Mouse (Mus musculus) limb, embryonic 12.5 days (tissue): ENCODE data around the gene Mybpc1. TPM values are rescaled to one million over a fixed set of nuclear protein-coding genes. Genes with fewer than 3 reads are reported as not detected.

Source experiments
- ATAC-seq: fragments of 200-750 bp; cut with Nextera tagmentation; 2 replicates; pipeline ENCODE4 v1.8.0; 2017; ENCODE audit warnings: low read depth, moderate TSS enrichment; ENCODE audit not compliant: insufficient number of reproducible peaks, insufficient read depth, low FRiP score, low TSS enrichment
- H3K27ac ChIP-seq: fragments of 300-500 bp; sonication (generic); 2 replicates; pipeline ENCODE4 v1.5.1; 2016; ENCODE audit warnings: mild to moderate bottlenecking, moderate library complexity
- H3K27me3 ChIP-seq: fragments of 300-500 bp; sonication (generic); 2 replicates; pipeline ENCODE4 v1.6.1; 2016; ENCODE audit warnings: mild to moderate bottlenecking, moderate library complexity
- H3K36me3 ChIP-seq: fragments of 300-500 bp; sonication (generic); 2 replicates; pipeline ENCODE4 v1.6.1; 2016; ENCODE audit warnings: mild to moderate bottlenecking, moderate library complexity
- H3K4me1 ChIP-seq: fragments of 300-500 bp; sonication (generic); replicated peaks from 2 replicates; pipeline ENCODE4 v1.6.1; 2016
- H3K4me2 ChIP-seq: fragments of 300-500 bp; sonication (generic); 2 replicates; pipeline ENCODE4 v1.6.1; 2016; ENCODE audit warnings: mild to moderate bottlenecking, moderate library complexity
- H3K4me3 ChIP-seq: fragments of 300-500 bp; sonication (generic); replicated peaks from 2 replicates; pipeline ENCODE4 v1.5.1; 2016; ENCODE audit warnings: mild to moderate bottlenecking
- H3K9ac ChIP-seq: fragments of 300-500 bp; sonication (generic); replicated peaks from 2 replicates; pipeline ENCODE4 v1.6.1; 2016; ENCODE audit warnings: mild to moderate bottlenecking, moderate library complexity
- H3K9me3 ChIP-seq: fragments of 300-500 bp; sonication (generic); 2 replicates; pipeline ENCODE4 v1.6.1; 2016; ENCODE audit warnings: mild to moderate bottlenecking, moderate library complexity
- WGBS: fragments of 180-500 bp; shearing (Covaris S2); methylation state at CpG from one replicate; pipeline ENCODE4 v1.1.7; 2016; 5-methylcytosine and 5-hydroxymethylcytosine counted together
- polyA plus RNA-seq: library from polyadenylated mRNA; unstranded; fragments of >200 nt; fragmentation: Nextera tagmentation; extraction: Ambion mirVana; gene quantifications from 2 replicates; pipeline ENCODE4 v1.2.1, GENCODE M21; 2016

Gene Mybpc1
- polyA plus RNA-seq, result 18.6 and 19.4 TPM in 2 replicates

GRCm38 (mm10) chr10:88604943-88605342 is at the start of gene Mybpc1:
TSS of gene Mybpc1 (minus strand) at chr10:88605152.
- Histone ChIP-seq H3K36me3 (no peaks in the 10 kb centered on the region), H3K9ac (no peak within 1 kb of the TSS; the same call in 1 of the 2 replicates), H3K4me2 (peak within 1 kb of the TSS; percentile 48), H3K4me1 (peaks cover 4% of the 10 kb centered on the region), H3K27me3 (no peaks in the 10 kb centered on the region), H3K27ac (no peak within 1 kb of the TSS), H3K4me3 (peak within 1 kb of the TSS; percentile 19), H3K9me3 (no peaks in the 10 kb centered on the region)
- no peak for ATAC-seq
- 12% methylated on average over 16 of the region's 16 CpGs for whole genome bisulfite sequencing

GRCm38 (mm10) chr10:88645448-88645847 is 40.5 kb upstream of the Mybpc1 start:
- no peak overlapping the region for H3K27ac ChIP-seq
- no peaks in the 10 kb centered on the region for H3K36me3 ChIP-seq

GRCm38 (mm10) chr10:88631330-88631953 is 26.5 kb upstream of the Mybpc1 start:
- no peak overlapping the region for H3K27ac ChIP-seq
- H3K9ac ChIP-seq, result no peak overlapping the region
- ATAC-seq, result no peak; the same call in 1 of the 2 replicates
- H3K4me1 ChIP-seq, result peaks cover 6% of the 10 kb centered on the region
- H3K4me3 ChIP-seq, result no peak overlapping the region
- no peaks in the 10 kb centered on the region for H3K9me3 ChIP-seq
- 68% methylated on average over 10 of the region's 10 CpGs for WGBS
- no peak overlapping the region for H3K4me2 ChIP-seq
- H3K27me3 ChIP-seq, result no peaks in the 10 kb centered on the region
- H3K36me3 ChIP-seq, result no peaks in the 10 kb centered on the region

More at GRCm38 (mm10) chr10:88645448-88645847, 40.5 kb upstream of the Mybpc1 start:
- peaks cover 5% of the 10 kb centered on the region; the same call in 1 of the 2 replicates for H3K4me1 ChIP-seq
- ATAC-seq, result no peak
- 41% methylated on average over 5 of the region's 5 CpGs for WGBS
- no peak overlapping the region for H3K4me2 ChIP-seq
- no peaks in the 10 kb centered on the region; the same call in 1 of the 2 replicates for H3K9me3 ChIP-seq
- H3K4me3 ChIP-seq, result no peak overlapping the region
- H3K9ac ChIP-seq, result no peak overlapping the region
- no peaks in the 10 kb centered on the region for H3K27me3 ChIP-seq

DNA sequence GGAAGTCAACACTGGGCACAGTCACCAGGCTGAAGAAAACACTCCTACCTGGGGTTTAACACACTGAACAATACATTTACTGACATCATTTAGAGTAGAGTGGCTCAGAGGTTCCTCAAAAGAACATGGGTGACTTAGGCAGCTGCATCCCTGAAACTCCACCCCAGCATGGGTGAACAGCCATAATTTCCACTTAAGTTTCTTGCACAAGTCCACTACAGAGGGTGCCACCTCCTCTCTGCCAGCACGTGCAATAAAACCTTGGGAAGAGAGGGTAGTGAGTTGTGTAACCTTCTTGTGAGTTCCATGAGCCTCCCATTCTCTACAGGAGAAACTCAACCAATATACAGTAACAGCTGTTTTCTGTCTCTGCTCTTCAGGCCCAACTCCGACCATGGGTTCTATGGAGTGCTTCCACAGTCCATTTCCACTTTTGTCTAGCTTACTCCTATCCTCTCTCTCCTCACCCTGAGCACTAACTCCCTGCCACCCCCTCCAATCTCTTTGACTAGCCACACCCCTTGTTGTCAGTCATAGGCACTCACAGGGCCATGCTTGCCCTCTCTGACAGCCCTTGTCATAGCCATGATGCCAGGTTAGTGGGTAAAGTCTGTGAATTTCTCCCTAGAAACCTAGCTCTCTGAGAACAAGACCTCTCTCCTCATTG is 25.8 kb upstream of the Mybpc1 start:
- Histone ChIP-seq H3K9me3 (no peaks in the 10 kb centered on the region), H3K9ac (no peak overlapping the region), H3K36me3 (no peaks in the 10 kb centered on the region), H3K4me2 (no peak overlapping the region), H3K27me3 (no peaks in the 10 kb centered on the region), H3K4me1 (peaks cover 6% of the 10 kb centered on the region), H3K4me3 (no peak overlapping the region), H3K27ac (no peak overlapping the region)
- no peak for ATAC-seq
- WGBS, result 91% methylated on average over 2 of the region's 2 CpGs

DNA sequence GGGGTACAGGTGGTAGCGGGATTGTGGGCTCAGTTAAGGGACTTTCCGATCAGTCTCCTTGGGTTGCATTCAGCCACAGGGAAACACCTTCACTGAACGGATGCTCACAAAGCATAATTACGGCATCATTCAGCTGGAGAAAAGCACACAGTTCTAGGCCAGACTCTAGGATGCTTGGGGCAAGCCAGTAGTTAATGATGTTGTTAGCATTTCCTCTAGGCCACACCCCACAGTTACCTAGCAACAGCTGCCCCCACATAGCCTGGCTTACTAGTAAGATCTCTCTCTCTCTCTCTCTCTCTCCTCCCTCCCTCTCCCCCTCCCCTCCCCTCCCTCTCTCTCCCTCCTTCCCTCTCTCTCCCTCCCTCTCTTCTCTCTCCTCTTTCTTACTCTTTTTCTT is 22.1 kb upstream of the Mybpc1 start:
- ATAC-seq, result peak; percentile 85
- H3K9me3 ChIP-seq, result no peaks in the 10 kb centered on the region
- no peak overlapping the region for H3K9ac ChIP-seq
- WGBS, result 37% methylated on average over 4 of the region's 4 CpGs
- no peak overlapping the region for H3K4me2 ChIP-seq
- H3K27me3 ChIP-seq, result no peaks in the 10 kb centered on the region
- H3K27ac ChIP-seq, result peak overlapping the region; percentile 56; the same call in 1 of the 2 replicates
- H3K4me3 ChIP-seq, result no peak overlapping the region
- no peaks in the 10 kb centered on the region for H3K36me3 ChIP-seq
- peaks cover 6% of the 10 kb centered on the region for H3K4me1 ChIP-seq

DNA sequence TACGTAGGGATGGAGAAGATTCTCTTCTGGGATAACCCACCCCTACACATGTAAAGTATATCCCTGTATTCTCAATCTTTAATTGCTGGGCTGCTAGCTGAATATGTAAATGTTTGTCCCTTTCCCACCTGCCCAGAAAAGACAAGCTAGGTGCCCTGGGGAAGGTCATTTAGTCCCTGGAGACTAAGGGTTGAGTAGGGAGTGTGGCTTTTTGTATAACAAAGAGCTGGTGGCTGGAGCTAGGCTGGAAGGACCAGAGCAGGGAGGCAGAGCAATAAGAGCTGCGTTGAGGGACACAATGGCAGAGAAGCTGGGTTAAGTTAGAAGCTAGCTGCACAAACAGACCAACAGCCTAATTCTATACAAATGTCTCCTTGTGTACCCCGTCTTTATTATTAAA is 21.2 kb upstream of the Mybpc1 start:
- Histone ChIP-seq H3K27ac (peak overlapping the region; percentile 46; the same call in 1 of the 2 replicates), H3K9ac (no peak overlapping the region), H3K4me2 (no peak overlapping the region), H3K4me1 (peaks cover 6% of the 10 kb centered on the region), H3K9me3 (no peaks in the 10 kb centered on the region), H3K4me3 (no peak overlapping the region), H3K27me3 (no peaks in the 10 kb centered on the region), H3K36me3 (no peaks in the 10 kb centered on the region)
- WGBS, result 61% methylated on average over 3 of the region's 3 CpGs
- no peak for ATAC-seq

DNA sequence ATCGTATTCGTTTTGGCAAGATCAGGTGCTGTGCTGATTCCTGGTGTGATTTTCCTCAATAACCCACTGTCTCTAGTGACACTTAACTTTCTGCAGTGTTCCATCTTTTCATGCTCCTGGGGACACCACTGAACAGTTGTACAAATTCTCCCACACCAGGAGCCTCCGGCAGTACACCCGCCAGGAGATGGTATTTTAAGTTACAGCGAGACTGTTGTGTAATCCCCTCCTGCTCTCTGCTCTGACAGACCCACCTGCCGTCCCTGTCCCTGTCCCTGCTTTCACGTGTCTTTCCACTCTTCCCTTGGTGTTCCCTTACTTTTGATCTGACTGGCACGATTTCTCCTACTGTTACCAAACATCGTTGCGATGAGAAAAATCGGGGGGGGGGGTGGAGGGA is 19.3 kb upstream of the Mybpc1 start:
- Histone ChIP-seq H3K4me3 (no peak overlapping the region), H3K9me3 (no peaks in the 10 kb centered on the region), H3K9ac (no peak overlapping the region), H3K36me3 (no peaks in the 10 kb centered on the region), H3K4me2 (no peak overlapping the region), H3K4me1 (peaks cover 6% of the 10 kb centered on the region), H3K27ac (no peak overlapping the region), H3K27me3 (no peaks in the 10 kb centered on the region)
- ATAC-seq, result no peak
- 85% methylated on average over 11 of the region's 11 CpGs for WGBS

DNA sequence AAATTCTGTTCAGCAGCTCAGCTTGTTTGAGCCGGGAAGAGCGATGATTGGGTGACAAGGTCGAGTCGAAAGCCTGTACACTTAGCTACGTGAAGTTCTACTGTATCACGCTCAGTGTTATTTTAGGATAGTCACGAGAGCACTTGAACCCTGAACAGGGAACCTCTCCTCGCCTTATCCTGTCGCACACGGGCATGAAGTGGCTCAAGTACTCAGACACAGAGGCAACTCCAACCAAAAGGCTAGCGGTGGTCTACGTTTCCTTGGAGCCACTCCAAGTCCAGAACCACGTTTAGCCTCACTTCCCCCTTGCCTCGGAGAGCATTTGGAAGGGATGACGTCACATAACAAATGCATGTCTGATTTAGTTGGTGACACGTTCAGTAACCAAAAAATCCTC is 17.7 kb upstream of the Mybpc1 start:
- H3K9ac ChIP-seq, result no peak overlapping the region
- peaks cover 5% of the 10 kb centered on the region for H3K4me1 ChIP-seq
- H3K4me3 ChIP-seq, result no peak overlapping the region
- H3K36me3 ChIP-seq, result no peaks in the 10 kb centered on the region
- no peaks in the 10 kb centered on the region for H3K9me3 ChIP-seq
- no peak overlapping the region for H3K4me2 ChIP-seq
- 85% methylated on average over 16 of the region's 16 CpGs for WGBS
- H3K27me3 ChIP-seq, result no peaks in the 10 kb centered on the region
- no peak overlapping the region for H3K27ac ChIP-seq
- no peak for ATAC-seq

DNA sequence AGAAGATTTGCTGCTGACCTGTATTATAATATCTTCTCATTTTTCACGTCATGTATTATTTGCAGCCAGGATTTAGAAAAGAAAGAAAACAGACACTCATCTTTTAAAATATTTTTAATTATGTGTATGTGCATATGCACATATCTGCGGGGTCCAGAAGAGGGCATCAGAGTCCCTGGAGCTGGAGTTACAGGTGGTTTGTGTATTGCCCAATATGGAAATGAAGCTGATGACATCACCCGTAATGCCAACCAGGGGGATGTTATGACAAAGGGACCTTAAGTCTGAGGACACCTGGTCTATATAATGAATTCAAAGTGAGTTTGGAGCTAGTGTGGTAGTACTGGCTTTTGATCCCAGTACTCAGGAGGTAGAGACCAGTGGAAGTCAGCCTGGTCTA is 15.9 kb upstream of the Mybpc1 start:
- no peak overlapping the region for H3K27ac ChIP-seq
- no peak overlapping the region for H3K4me3 ChIP-seq
- no peak overlapping the region for H3K9ac ChIP-seq
- H3K36me3 ChIP-seq, result no peaks in the 10 kb centered on the region
- H3K4me1 ChIP-seq, result no peaks in the 10 kb centered on the region
- H3K4me2 ChIP-seq, result no peak overlapping the region
- 92% methylated on average over 3 of the region's 3 CpGs for WGBS
- no peaks in the 10 kb centered on the region for H3K27me3 ChIP-seq
- ATAC-seq, result no peak
- H3K9me3 ChIP-seq, result no peaks in the 10 kb centered on the region

DNA sequence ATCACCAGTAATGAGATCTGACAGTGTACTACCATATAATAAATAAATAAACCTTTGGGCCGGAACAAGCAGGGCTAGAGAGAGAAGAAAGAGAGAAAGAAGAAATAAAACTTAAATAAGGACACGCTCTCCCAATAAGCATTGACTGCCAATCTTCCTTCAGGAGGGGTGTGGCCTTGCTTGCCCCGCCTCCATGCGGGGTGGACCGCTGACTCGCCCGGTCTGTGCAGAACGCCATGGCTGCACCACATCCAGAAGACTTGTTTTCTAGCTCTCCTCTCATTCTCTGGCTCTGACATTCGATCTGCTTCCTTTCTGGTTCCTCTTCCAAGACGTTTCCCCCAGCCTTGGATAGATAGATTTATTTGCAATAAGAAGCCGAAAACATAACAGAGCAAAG is 8.1 kb upstream of the Mybpc1 start:
- H3K27ac ChIP-seq, result no peak overlapping the region
- no peaks in the 10 kb centered on the region for H3K4me1 ChIP-seq
- H3K9ac ChIP-seq, result no peak overlapping the region
- no peaks in the 10 kb centered on the region for H3K9me3 ChIP-seq
- H3K4me3 ChIP-seq, result no peak overlapping the region
- no peak for ATAC-seq
- H3K36me3 ChIP-seq, result no peaks in the 10 kb centered on the region
- H3K4me2 ChIP-seq, result no peak overlapping the region
- no peaks in the 10 kb centered on the region for H3K27me3 ChIP-seq
- 87% methylated on average over 11 of the region's 11 CpGs for WGBS

DNA sequence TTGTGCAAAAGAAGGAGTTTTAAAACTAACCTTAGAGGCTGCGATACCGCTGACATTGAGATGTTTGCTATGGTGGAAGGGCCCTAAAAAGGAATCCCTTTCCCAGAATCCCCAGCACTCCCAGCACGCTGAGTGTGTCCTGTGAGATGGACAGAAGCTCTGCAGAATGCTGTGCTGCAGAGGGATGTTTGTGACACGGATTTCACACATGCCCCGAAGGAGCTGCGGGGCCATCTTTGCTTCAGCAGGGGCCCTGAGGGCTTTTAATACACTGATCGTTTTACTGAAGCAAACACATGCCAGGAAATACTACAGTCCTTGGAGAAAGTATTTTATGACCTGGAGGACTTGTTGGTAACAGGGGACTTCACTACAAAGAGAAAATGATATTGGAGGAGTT is 1.7 kb upstream of the Mybpc1 start:
- Histone ChIP-seq H3K27me3 (no peaks in the 10 kb centered on the region), H3K9me3 (no peaks in the 10 kb centered on the region), H3K27ac (no peak overlapping the region), H3K4me3 (no peak overlapping the region), H3K36me3 (no peaks in the 10 kb centered on the region), H3K4me1 (peaks cover 4% of the 10 kb centered on the region), H3K9ac (no peak overlapping the region), H3K4me2 (no peak overlapping the region)
- no peak for ATAC-seq
- 45% methylated on average over 7 of the region's 7 CpGs for WGBS
